Mouse (Mus musculus): ENCODE results near the gene Gm45062. TPM values are rescaled to one million over a fixed set of nuclear protein-coding genes. Genes with fewer than 3 reads are reported as not detected.

Gm45062 gene
- 9.0 and 10.6 TPM in 2 replicates for polyA plus RNA-seq (2016; fragmentation: Nextera tagmentation; extraction: Ambion mirVana)

GRCm38 (mm10) chr6:8259004-8259666 lies at the start of gene Gm45062, which contains the start of the genes Rpa3 and Umad1:
TSS of gene Gm45062 (plus strand) at chr6:8259450.
TSS of gene Rpa3 (minus strand) at chr6:8259173.
TSS of gene Umad1 (plus strand) at chr6:8259288.
- WGBS: under 1% methylated on average over 63 of the region's 64 CpGs

GRCm38 (mm10) chr6:8209866-8210186 lies 49.4 kb upstream of the Gm45062 start:
- 16% methylated on average over 10 of the region's 10 CpGs for WGBS
- DNase-seq (ENCODE audit: low spot score): no peak
- H3K4me3 ChIP-seq: peak overlapping the region; percentile 79
- H3K4me1 ChIP-seq: peaks cover 11% of the 10 kb centered on the region
- no peaks in the 10 kb centered on the region for H3K9me3 ChIP-seq (replicated peaks)
- H3K27ac ChIP-seq (replicated peaks): peak overlapping the region; percentile 97
- H3K27me3 ChIP-seq (ENCODE audit: low read depth, poor library complexity, severe bottlenecking): no peaks in the 10 kb centered on the region
- H3K36me3 ChIP-seq: peaks cover 18% of the 10 kb centered on the region

More at GRCm38 (mm10) chr6:8259004-8259666, at the start of gene Gm45062, which contains the start of the genes Rpa3 and Umad1:
- DNase-seq (ENCODE audit: low spot score): peak; percentile 97
- Histone ChIP-seq H3K9me3 (replicated peaks) (no peaks in the 10 kb centered on the region), H3K27me3 (ENCODE audit: low read depth, poor library complexity, severe bottlenecking) (no peaks in the 10 kb centered on the region), H3K4me3 (peak within 1 kb of the TSS; percentile 87), H3K27ac (replicated peaks) (peak within 1 kb of the TSS; percentile 90), H3K36me3 (peaks cover 18% of the 10 kb centered on the region), H3K4me1 (peaks cover 20% of the 10 kb centered on the region)

- WGBS: 88% methylated on average over 3 of the region's 3 CpGs
- peak overlapping the region; percentile 79; the same call in 1 of the 2 replicates for H3K4me3 ChIP-seq
- DNase-seq (ENCODE audit: low spot score): no peak
- H3K27ac ChIP-seq (replicated peaks): no peak overlapping the region
- no peaks in the 10 kb centered on the region for H3K9me3 ChIP-seq (replicated peaks)
- peaks cover 11% of the 10 kb centered on the region for H3K4me1 ChIP-seq
- H3K27me3 ChIP-seq (ENCODE audit: low read depth, poor library complexity, severe bottlenecking): no peaks in the 10 kb centered on the region
- peaks cover 26% of the 10 kb centered on the region for H3K36me3 ChIP-seq
These were observed 48.6 kb upstream of the Gm45062 start for GRCm38 (mm10) chr6:8210661-8211060.

GRCm38 (mm10) chr6:8227035-8227434 lies 32.2 kb upstream of the Gm45062 start:
- Histone ChIP-seq H3K27me3 (ENCODE audit: low read depth, poor library complexity, severe bottlenecking) (no peaks in the 10 kb centered on the region), H3K4me3 (no peak overlapping the region), H3K27ac (replicated peaks) (no peak overlapping the region), H3K4me1 (no peaks in the 10 kb centered on the region), H3K36me3 (peaks cover 46% of the 10 kb centered on the region), H3K9me3 (replicated peaks) (no peaks in the 10 kb centered on the region)
- 87% methylated on average over 3 of the region's 3 CpGs for WGBS
- DNase-seq (ENCODE audit: low spot score): no peak

- no peaks in the 10 kb centered on the region for H3K9me3 ChIP-seq (replicated peaks)
- 91% methylated on average over 3 of the region's 3 CpGs for WGBS
- no peak for DNase-seq (ENCODE audit: low spot score)
- no peak overlapping the region for H3K4me3 ChIP-seq
- no peak overlapping the region for H3K27ac ChIP-seq (replicated peaks)
- H3K36me3 ChIP-seq: peaks cover 57% of the 10 kb centered on the region
- no peaks in the 10 kb centered on the region for H3K4me1 ChIP-seq
- no peaks in the 10 kb centered on the region for H3K27me3 ChIP-seq (ENCODE audit: low read depth, poor library complexity, severe bottlenecking)
These were observed 30.7 kb upstream of the Gm45062 start for GRCm38 (mm10) chr6:8228596-8228995.

DNA sequence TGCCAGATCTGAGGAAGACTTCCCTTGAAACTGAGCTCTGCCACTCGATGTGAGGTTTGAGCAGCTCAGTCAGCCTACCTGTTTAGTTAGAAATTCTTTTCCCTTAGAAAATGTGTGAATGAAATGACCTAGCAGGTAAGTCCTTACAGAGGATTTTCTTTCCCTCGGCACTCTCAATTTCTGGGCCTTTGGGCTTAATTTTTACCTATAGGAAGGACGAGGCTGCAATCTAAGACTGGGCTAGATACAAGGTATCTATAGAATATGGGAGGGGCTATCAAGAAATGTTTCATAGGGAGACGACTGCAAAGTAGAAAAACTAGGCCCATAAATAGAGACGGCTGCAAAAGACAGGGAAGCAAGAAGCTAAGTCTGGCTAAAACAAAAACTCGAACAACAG lies 934 bp upstream of the Gm45062 start:
- no peaks in the 10 kb centered on the region for H3K9me3 ChIP-seq (replicated peaks)
- H3K27me3 ChIP-seq (ENCODE audit: low read depth, poor library complexity, severe bottlenecking): no peaks in the 10 kb centered on the region
- 15% methylated on average over 6 of the region's 6 CpGs for WGBS
- H3K4me1 ChIP-seq: peaks cover 20% of the 10 kb centered on the region
- peaks cover 27% of the 10 kb centered on the region for H3K36me3 ChIP-seq
- DNase-seq (ENCODE audit: low spot score): no peak
- H3K4me3 ChIP-seq: peak overlapping the region; percentile 87
- H3K27ac ChIP-seq (replicated peaks): peak overlapping the region; percentile 90

DNA sequence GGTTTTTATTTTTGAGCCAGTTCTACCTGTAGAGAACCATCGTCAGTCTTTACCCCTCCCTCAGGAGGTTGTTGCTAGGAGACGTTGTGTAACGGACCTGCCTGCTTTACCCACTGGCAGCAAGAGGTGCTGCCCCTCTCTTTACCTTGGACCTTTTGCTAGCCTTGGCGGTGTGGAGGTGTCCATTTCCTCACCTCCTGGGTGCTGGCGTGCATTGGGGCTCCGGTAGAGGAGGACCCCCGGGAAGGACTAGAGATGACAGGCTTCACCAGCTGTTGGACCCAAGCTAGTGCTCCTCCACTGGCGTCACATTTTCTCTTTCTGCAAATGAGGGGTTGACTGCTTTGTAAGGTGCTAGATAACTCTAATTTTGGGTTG lies 406 bp downstream of the Gm45062 start:
- Histone ChIP-seq H3K27ac (replicated peaks) (peak overlapping the region; percentile 87), H3K4me1 (peaks cover 20% of the 10 kb centered on the region), H3K27me3 (ENCODE audit: low read depth, poor library complexity, severe bottlenecking) (no peaks in the 10 kb centered on the region), H3K9me3 (replicated peaks) (no peaks in the 10 kb centered on the region), H3K4me3 (peak overlapping the region; percentile 87), H3K36me3 (peaks cover 14% of the 10 kb centered on the region)
- 0% methylated on average over 8 of the region's 8 CpGs for WGBS
- no peak for DNase-seq (ENCODE audit: low spot score)

DNA sequence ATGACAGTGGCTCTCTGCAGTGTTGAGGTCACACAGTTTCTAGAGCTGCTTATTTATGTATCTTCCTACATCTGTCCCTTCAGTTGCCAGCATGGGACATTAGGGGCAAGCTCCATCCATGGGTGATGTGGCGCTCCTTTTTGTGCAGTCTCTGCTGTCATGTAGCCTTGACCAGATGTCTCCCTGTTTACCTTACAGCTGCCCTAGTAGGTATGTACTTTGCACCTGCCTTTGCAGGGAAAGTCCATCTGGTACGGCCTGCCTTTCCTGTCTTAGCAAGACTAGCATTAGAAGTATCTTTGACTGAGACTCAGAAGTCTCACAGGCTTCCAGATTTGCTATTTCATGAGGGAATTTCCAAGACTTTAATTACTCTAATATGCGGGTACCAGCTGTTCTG lies 11.8 kb downstream of the Gm45062 start:
- DNase-seq (ENCODE audit: low spot score): no peak
- Histone ChIP-seq H3K27ac (replicated peaks) (no peak overlapping the region), H3K36me3 (peaks cover 14% of the 10 kb centered on the region), H3K4me1 (0 out of 2 replicates have a peak, but pooled peaks cover 2% of the 10 kb centered on the region), H3K9me3 (replicated peaks) (no peaks in the 10 kb centered on the region), H3K4me3 (no peak overlapping the region), H3K27me3 (ENCODE audit: low read depth, poor library complexity, severe bottlenecking) (no peaks in the 10 kb centered on the region)
- 93% methylated on average over 3 of the region's 3 CpGs for WGBS

GRCm38 (mm10) chr6:8274387-8275054 lies 15.3 kb downstream of the Gm45062 start:
- WGBS: 40% methylated on average over 6 of the region's 6 CpGs
- Histone ChIP-seq H3K4me1 (0 out of 2 replicates have a peak, but pooled peaks cover 2% of the 10 kb centered on the region), H3K36me3 (peaks cover 16% of the 10 kb centered on the region), H3K27me3 (ENCODE audit: low read depth, poor library complexity, severe bottlenecking) (no peaks in the 10 kb centered on the region), H3K27ac (replicated peaks) (no peak overlapping the region), H3K4me3 (no peak overlapping the region), H3K9me3 (replicated peaks) (no peaks in the 10 kb centered on the region)
- DNase-seq (ENCODE audit: low spot score): peak; percentile 50

DNA sequence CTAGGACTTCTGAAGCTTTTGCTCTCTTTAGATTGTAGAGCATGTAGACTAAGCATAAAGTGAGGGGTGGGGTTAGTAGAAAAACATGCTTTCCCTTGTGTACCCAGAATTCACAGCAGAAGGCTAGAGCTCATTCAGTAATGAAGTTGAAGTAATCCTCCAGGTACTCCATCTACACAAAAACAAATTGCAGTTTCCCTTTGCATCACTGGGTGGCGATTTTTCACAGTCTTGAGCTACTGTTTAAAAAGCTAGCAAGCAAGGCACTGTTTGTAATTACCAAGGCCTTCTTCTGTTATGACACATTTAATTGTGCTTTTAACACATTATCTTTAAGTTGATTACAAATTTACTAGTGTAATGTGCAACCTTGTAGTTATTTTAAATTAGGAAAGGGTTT lies 15.8 kb downstream of the Gm45062 start:
- peaks cover 16% of the 10 kb centered on the region for H3K36me3 ChIP-seq
- H3K4me1 ChIP-seq: 0 out of 2 replicates have a peak, but pooled peaks cover 2% of the 10 kb centered on the region
- DNase-seq (ENCODE audit: low spot score): no peak
- H3K27me3 ChIP-seq (ENCODE audit: low read depth, poor library complexity, severe bottlenecking): no peaks in the 10 kb centered on the region
- no peak overlapping the region for H3K4me3 ChIP-seq
- H3K27ac ChIP-seq (replicated peaks): no peak overlapping the region
- no peaks in the 10 kb centered on the region for H3K9me3 ChIP-seq (replicated peaks)
- 7% methylated on average over 1 of the region's 1 CpGs for WGBS

DNA sequence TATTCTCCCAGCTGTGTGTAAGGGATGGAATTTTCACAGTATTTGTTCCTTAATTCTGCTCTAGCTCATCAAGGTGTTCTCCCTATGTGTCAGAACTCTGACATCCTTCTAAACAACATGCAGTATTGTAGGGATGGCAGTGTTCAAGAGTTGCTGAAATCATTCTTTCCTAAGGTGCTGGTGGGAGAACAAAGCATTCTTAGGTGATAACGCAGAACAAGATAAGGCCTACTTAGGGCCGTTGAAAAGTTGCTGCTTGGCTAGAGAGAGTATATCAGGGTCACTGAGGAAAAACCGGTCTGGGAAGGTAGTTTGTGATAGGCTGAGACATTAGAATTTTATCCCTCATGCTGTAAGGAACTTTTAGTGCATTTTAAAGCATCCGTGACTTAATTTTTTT lies 17.2 kb downstream of the Gm45062 start:
- H3K36me3 ChIP-seq: peaks cover 11% of the 10 kb centered on the region; the same call in 1 of the 2 replicates
- no peaks in the 10 kb centered on the region for H3K27me3 ChIP-seq (ENCODE audit: low read depth, poor library complexity, severe bottlenecking)
- 0 out of 2 replicates have a peak, but pooled peaks cover 2% of the 10 kb centered on the region for H3K4me1 ChIP-seq
- no peak for DNase-seq (ENCODE audit: low spot score)
- no peak overlapping the region for H3K27ac ChIP-seq (replicated peaks)
- no peaks in the 10 kb centered on the region for H3K9me3 ChIP-seq (replicated peaks)
- no peak overlapping the region for H3K4me3 ChIP-seq
- 87% methylated on average over 4 of the region's 4 CpGs for WGBS

GRCm38 (mm10) chr6:8278426-8279002 lies 19.3 kb downstream of the Gm45062 start:
- WGBS: 72% methylated on average over 5 of the region's 5 CpGs

DNA sequence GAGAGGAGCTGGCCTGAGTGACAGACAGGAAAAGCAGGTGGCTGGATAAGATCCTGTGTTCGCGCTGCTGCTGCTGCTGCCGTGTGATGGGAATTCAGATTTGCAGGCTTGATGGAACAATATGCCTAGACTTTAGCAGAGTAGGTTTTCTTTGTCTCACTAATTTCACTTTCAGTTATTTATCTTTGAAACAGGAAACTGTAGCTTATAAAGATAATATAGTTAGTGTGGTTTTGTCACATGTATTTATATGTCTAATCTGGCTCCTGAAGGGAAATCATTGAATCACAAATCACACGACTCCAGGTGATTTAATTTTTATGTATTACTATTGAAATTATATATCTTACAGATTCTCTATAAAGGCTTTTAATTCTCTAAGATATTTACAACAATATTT lies 24.0 kb downstream of the Gm45062 start:
- Histone ChIP-seq H3K4me3 (no peak overlapping the region), H3K27ac (replicated peaks) (no peak overlapping the region), H3K36me3 (peaks cover 2% of the 10 kb centered on the region; the same call in 1 of the 2 replicates), H3K4me1 (no peaks in the 10 kb centered on the region), H3K9me3 (replicated peaks) (no peaks in the 10 kb centered on the region), H3K27me3 (ENCODE audit: low read depth, poor library complexity, severe bottlenecking) (no peaks in the 10 kb centered on the region)
- 93% methylated on average over 4 of the region's 4 CpGs for WGBS
- no peak for DNase-seq (ENCODE audit: low spot score)

More at GRCm38 (mm10) chr6:8278426-8279002, 19.3 kb downstream of the Gm45062 start:
- no peak overlapping the region for H3K27ac ChIP-seq (replicated peaks)
- H3K27me3 ChIP-seq (ENCODE audit: low read depth, poor library complexity, severe bottlenecking): no peaks in the 10 kb centered on the region
- no peak for DNase-seq (ENCODE audit: low spot score)
- no peak overlapping the region for H3K4me3 ChIP-seq
- H3K36me3 ChIP-seq: peaks cover 2% of the 10 kb centered on the region; the same call in 1 of the 2 replicates
- 0 out of 2 replicates have a peak, but pooled peaks cover 2% of the 10 kb centered on the region for H3K4me1 ChIP-seq
- no peaks in the 10 kb centered on the region for H3K9me3 ChIP-seq (replicated peaks)

Data from midbrain, embryonic 10.5 days (tissue).